Mouse (Mus musculus) heart, adult 18-20 months (tissue): Measurements from ENCODE around the gene Olfr551. TPM values are rescaled to one million over a fixed set of nuclear protein-coding genes. Genes with fewer than 3 reads are reported as not detected.
A peak's percentile ranks its signal among the peaks of the same experiment; 100 is the strongest.
"Not testable (repeated sequence)": the region's sequence is repeated elsewhere in the genome, so short reads cannot be mapped to it uniquely, and the experiment has no call there.

ENCODE experiments used
- DNase-seq, 2 experiments: peaks; one replicate each; pipeline ENCODE4 v3.0.0; 2021 to 2022; ENCODE audit warnings: mixed read lengths in 1 of 2
- long read RNA-seq, 2 experiments: library from polyadenylated mRNA; stranded (forward); transcript quantifications; one replicate each; pipeline ENCODE4 v2.0.0; 2021
- total RNA-seq, 2 experiments: library from RNA; stranded (reverse); gene quantifications; 2 replicates each; pipeline ENCODE4 v1.2.3; 2021

Gene Olfr551
- not detected for total RNA-seq
- long read RNA-seq, experiment 1: 0 reads
- long read RNA-seq, experiment 2: 0 reads

GRCm38 (mm10) chr7:102591786-102592185, at the start of gene Olfr551:
TSS of gene Olfr551 (minus strand) at chr7:102591886.
- no peak for DNase-seq

- no peak for DNase-seq
Observed at GRCm38 (mm10) chr7:102638132-102638531, 46.4 kb upstream of the Olfr551 start, which contains the start of gene Olfr554. TSS of gene Olfr554 (plus strand) at chr7:102638432.

GRCm38 (mm10) chr7:102636665-102637064, 45.0 kb upstream of the Olfr551 start:
- peak; percentile 39 to 76 for DNase-seq

- DNase-seq: not testable (repeated sequence)
Observed at GRCm38 (mm10) chr7:102620368-102620767, 28.7 kb upstream of the Olfr551 start.

- peak; percentile 36 to 43 for DNase-seq
Observed at GRCm38 (mm10) chr7:102619608-102620007, 27.9 kb upstream of the Olfr551 start.

- no peak for DNase-seq
Observed at GRCm38 (mm10) chr7:102618118-102618517, 26.4 kb upstream of the Olfr551 start, which contains the start of gene Olfr553. TSS of gene Olfr553 (minus strand) at chr7:102618218.

GRCm38 (mm10) chr7:102597378-102598031, 5.8 kb upstream of the Olfr551 start, which contains the start of gene Olfr552:
TSS of gene Olfr552 (plus strand) at chr7:102597770.
- no peak for DNase-seq

GRCm38 (mm10) chr7:102575998-102576397, 15.7 kb downstream of the Olfr551 start:
- DNase-seq: no peak

GRCm38 (mm10) chr7:102573174-102573830, 18.4 kb downstream of the Olfr551 start:
- DNase-seq: no peak

GRCm38 (mm10) chr7:102571142-102571541, 20.5 kb downstream of the Olfr551 start, which contains the start of gene Olfr550:
TSS of gene Olfr550 (plus strand) at chr7:102571442.
- peak; percentile 11 to 21 for DNase-seq

- no peak for DNase-seq
Observed at GRCm38 (mm10) chr7:102566219-102566618, 25.5 kb downstream of the Olfr551 start.

GRCm38 (mm10) chr7:102564999-102565997, 26.4 kb downstream of the Olfr551 start, which contains the start of gene Trim21:
TSS of gene Trim21 (minus strand) at chr7:102565486.
- DNase-seq: peak; percentile 96 to 97

GRCm38 (mm10) chr7:102553279-102553678, 38.4 kb downstream of the Olfr551 start:
- no peak for DNase-seq

GRCm38 (mm10) chr7:102549570-102549969, 42.1 kb downstream of the Olfr551 start, which contains the start of gene Olfr549:
TSS of gene Olfr549 (plus strand) at chr7:102549870.
- DNase-seq: no peak

- DNase-seq: no peak
Observed at GRCm38 (mm10) chr7:102541251-102541650, 50.4 kb downstream of the Olfr551 start.

- DNase-seq: no peak
Observed at GRCm38 (mm10) chr7:102540596-102540995, 51.1 kb downstream of the Olfr551 start, which contains the start of gene Olfr548-ps1. TSS of gene Olfr548-ps1 (plus strand) at chr7:102540896.

- DNase-seq: no peak
Observed at GRCm38 (mm10) chr7:102534449-102534848, 57.2 kb downstream of the Olfr551 start, which contains the start of gene Olfr547. TSS of gene Olfr547 (plus strand) at chr7:102534749.
